Mouse (Mus musculus) spleen, adult 2 months (tissue): ENCODE measurements around the gene P4ha2.

Source experiments
- CTCF ChIP-seq: fragments of 200-500 bp; IDR thresholded peaks from 2 replicates; pipeline ENCODE4 v1.5.1; 2011; ENCODE audit warnings: mild to moderate bottlenecking, inconsistent platforms; ENCODE audit not compliant: insufficient read depth, insufficient read length, insufficient replicate concordance; ENCODE audit errors: extremely low read depth
- POLR2A ChIP-seq: fragments of 200-500 bp; IDR thresholded peaks from 2 replicates; pipeline ENCODE4 v1.6.1; 2011; ENCODE audit warnings: low read depth, low read length, inconsistent platforms

DNA sequence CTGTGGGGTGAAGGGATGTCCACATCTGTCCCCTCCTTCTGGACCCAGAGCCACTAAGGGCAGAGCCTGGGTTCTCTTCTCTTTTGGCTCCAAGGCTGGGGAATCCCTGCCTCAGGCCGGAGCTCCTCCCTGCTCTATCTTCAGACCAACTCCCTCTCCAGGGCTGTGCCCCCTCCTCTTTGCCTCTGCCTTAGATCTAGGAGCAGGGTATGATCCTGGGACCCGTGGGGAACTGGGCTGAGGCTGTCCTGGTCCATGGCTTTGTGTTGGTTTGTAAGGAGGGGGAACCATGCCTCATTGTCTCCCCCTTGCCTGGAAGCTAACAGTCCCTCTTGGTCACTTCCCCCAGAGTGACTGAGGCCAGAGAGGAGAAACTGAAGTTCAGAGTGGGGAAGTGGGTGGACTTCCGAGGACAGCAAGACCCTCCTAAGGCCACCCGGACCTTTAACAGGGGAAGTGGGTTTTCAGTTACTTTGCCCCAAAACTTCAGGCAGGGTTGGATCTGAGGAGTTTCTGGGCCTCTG is 31.8 kb upstream of the P4ha2 start:
- TF ChIP-seq CTCF (no peak), POLR2A (no peak)
